Mouse (Mus musculus) forebrain, embryonic 15.5 days (tissue): ENCODE measurements at regions not wholly inside any gene's neighbourhood (a gene's known extent, or its start where the extent isn't known, plus 50 kb on each side); places are given as distances from the start of the nearest gene placed in this dataset.
"Not testable (repeated sequence)": the region's sequence is repeated elsewhere in the genome, so short reads cannot be mapped to it uniquely, and the experiment has no call there.

Experiments used
- ATAC-seq: fragments of 200-750 bp; cut with Nextera tagmentation; replicated peaks from 2 replicates; pipeline ENCODE4 v1.8.0; 2017; ENCODE audit warnings: mild to moderate bottlenecking, moderate TSS enrichment, moderate library complexity
- H3K27ac ChIP-seq: fragments of 300-500 bp; sonication (generic); replicated peaks from 2 replicates; pipeline ENCODE4 v1.5.1; 2015; ENCODE audit warnings: mild to moderate bottlenecking, inconsistent platforms
- H3K27me3 ChIP-seq: fragments of 300-500 bp; sonication (generic); 2 replicates; pipeline ENCODE4 v1.6.1; 2015; ENCODE audit warnings: inconsistent platforms
- H3K36me3 ChIP-seq: fragments of 300-500 bp; sonication (generic); 2 replicates; pipeline ENCODE4 v1.6.1; 2015; ENCODE audit warnings: mild to moderate bottlenecking, inconsistent platforms
- H3K4me1 ChIP-seq: fragments of 300-500 bp; sonication (generic); 2 replicates; pipeline ENCODE4 v1.6.1; 2015; ENCODE audit warnings: inconsistent platforms
- H3K4me2 ChIP-seq: fragments of 300-500 bp; sonication (generic); replicated peaks from 2 replicates; pipeline ENCODE4 v1.6.1; 2015; ENCODE audit warnings: mild to moderate bottlenecking, inconsistent platforms
- H3K4me3 ChIP-seq: fragments of 300-500 bp; sonication (generic); 2 replicates; pipeline ENCODE4 v1.5.1; 2015; ENCODE audit warnings: mild to moderate bottlenecking, inconsistent platforms
- H3K9ac ChIP-seq: fragments of 300-500 bp; sonication (generic); replicated peaks from 2 replicates; pipeline ENCODE4 v1.6.1; 2015; ENCODE audit warnings: mild to moderate bottlenecking, inconsistent platforms
- H3K9me3 ChIP-seq: fragments of 300-500 bp; sonication (generic); 2 replicates; pipeline ENCODE4 v1.6.1; 2016; ENCODE audit warnings: inconsistent platforms
- WGBS: fragments of 180-500 bp; shearing (Covaris S2); methylation state at CpG from one replicate; pipeline ENCODE4 v1.1.7; 2015; ENCODE audit warnings: mixed read lengths; 5-methylcytosine and 5-hydroxymethylcytosine counted together

GRCm38 (mm10) chr12:20614766-20615165 is 375.5 kb upstream of the Asap2 start:
- not testable (repeated sequence) for H3K9ac ChIP-seq, H3K36me3 ChIP-seq, H3K9me3 ChIP-seq, ATAC-seq, H3K4me1 ChIP-seq, H3K4me2 ChIP-seq, H3K27me3 ChIP-seq, H3K27ac ChIP-seq
- under 1% methylated on average over 24 of the region's 39 CpGs for WGBS
- H3K4me3 ChIP-seq, result peak overlapping the region; percentile 38
